Mouse (Mus musculus): ENCODE data around the gene Ednrb.
"Not testable (repeated sequence)": the region's sequence is repeated elsewhere in the genome, so short reads cannot be mapped to it uniquely, and the experiment has no call there.

Ednrb gene

DNA sequence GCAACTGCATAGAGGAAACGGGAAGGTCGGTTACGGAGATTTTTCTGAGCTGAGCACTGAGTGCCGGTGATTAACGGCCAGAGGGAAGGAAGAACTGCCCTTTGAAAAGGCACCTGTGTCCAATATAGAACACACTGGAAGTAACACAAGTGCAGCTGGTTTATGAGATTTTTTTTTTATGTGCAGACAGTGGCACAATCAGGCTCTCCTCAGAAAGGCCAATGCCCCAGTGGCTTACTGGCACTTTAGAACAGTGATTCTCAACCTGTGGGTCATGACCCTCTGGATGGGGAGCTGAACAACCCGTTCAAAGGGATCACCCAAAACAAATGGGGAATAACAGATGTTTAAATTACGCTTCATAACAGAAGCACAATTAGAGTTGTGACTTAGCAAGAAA is 20.7 kb downstream of the Ednrb start:
- DNase-seq (ENCODE audit: low spot score in 2 of 2) = no peak

DNA sequence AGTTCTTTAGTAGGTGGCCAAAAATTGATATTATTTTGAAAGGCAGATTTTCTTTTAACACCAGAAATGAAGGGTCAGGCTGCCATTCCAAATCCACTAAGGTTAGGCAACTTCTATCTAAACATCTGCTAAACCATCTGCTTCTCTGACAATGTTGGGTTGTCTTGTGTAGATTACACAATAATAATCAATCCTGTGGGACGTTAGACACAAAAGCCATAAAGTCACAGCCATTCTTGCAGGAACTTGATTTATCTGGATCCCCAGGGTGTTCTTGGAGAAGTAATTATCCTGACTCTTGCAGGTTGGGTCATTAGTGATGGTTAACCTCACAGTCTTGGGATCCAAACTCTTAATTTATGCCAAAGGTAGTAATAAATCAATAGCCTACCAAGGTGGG is 21.6 kb downstream of the Ednrb start:
- no peak for DNase-seq (ENCODE audit: low spot score in 2 of 2)

DNA sequence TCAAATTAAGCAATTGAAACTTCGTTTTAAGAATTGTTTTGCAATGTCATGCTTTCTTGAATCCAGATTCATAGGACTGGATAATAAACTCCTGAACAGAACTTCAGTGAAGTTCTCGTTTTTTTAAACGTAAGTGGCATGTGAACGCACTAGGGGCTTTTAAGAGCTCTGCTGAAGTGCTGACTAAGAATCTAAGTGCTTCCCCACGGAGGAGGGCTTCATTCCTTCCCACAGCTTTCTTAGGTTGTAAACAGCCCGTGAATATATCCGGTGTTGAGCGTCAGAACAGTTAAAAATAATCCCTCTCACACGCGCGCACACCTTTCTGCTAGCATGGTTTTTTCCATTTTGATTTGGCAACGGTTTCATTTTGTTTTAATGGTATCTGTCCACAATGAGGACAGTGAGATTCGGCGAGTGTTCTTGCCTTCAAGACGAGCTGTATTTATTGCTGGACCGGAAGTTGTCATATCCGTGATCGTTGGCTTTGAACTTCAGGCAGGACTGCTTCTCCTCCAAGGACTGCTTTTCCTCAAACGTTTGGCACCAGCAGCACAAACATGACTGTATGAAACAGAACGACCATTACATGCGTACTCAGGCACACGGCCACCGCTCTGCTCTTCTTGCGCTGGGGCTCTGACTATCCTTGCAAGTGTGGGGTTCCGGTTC is 27.4 kb downstream of the Ednrb start:
- DNase-seq (ENCODE audit: low spot score in 2 of 2) = no peak

GRCm38 (mm10) chr14:103815542-103815941 is 28.7 kb downstream of the Ednrb start:
- DNase-seq (ENCODE audit: low spot score in 2 of 2) = no peak

GRCm38 (mm10) chr14:103814015-103814691 is 30.0 kb downstream of the Ednrb start:
- no peak for DNase-seq (ENCODE audit: low spot score in 2 of 2)

- no peak for DNase-seq (ENCODE audit: low spot score in 2 of 2)
Measured at GRCm38 (mm10) chr14:103813246-103813645, 31.0 kb downstream of the Ednrb start.

- no peak for DNase-seq (ENCODE audit: low spot score in 2 of 2)
Measured at GRCm38 (mm10) chr14:103811291-103811690, 32.9 kb downstream of the Ednrb start.

- no peak for DNase-seq (ENCODE audit: low spot score in 2 of 2)
Measured at GRCm38 (mm10) chr14:103803907-103804659, 40.1 kb downstream of the Ednrb start.

- DNase-seq (ENCODE audit: low spot score in 2 of 2) = no peak
Measured at GRCm38 (mm10) chr14:103797123-103797522, 47.1 kb downstream of the Ednrb start.

DNA sequence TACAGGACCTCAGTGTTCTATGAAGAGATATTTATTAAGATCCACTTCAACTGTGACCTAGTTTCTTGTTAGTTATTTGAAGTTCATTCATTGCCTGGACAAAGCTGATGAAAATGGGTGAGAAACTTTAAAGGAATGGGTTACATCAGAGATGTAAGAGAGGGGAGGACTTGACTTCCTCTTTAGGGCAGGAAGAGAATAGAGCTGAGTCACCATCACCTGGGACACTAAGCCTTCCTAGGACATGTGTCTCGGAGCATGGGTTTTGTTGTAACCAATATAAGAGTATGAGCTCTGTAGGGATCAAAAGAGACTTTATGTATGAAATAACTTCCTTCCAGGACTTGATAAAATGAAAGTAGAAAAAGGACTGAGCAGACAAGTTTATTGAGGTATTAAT is 48.6 kb downstream of the Ednrb start:
- DNase-seq (ENCODE audit: low spot score in 2 of 2) = no peak

- no peak for DNase-seq (ENCODE audit: low spot score in 2 of 2)
Measured at GRCm38 (mm10) chr14:103793409-103793808, 50.8 kb downstream of the Ednrb start.

GRCm38 (mm10) chr14:103792726-103793125 is 51.5 kb downstream of the Ednrb start:
- DNase-seq (ENCODE audit: low spot score in 2 of 2) = no peak

DNA sequence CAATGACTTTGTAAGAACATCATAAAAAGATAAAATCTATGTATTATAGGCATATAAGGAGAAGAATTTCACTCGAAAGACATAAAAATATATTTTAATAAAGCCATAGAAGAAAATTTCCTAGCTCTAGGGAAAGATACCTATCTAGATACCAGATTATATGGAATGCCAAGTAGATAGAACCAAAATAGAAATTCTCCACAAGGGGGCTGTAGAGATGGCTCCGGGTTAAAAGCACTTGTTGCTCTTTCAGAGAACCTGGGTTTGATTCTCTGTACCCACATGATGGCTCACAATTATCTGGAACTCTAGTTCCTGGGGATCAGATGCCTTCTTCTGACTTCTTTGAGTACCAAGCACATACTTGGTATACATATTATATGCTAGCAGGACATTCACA is 56.7 kb downstream of the Ednrb start:
- DNase-seq (ENCODE audit: low spot score in 2 of 2) = no peak

DNA sequence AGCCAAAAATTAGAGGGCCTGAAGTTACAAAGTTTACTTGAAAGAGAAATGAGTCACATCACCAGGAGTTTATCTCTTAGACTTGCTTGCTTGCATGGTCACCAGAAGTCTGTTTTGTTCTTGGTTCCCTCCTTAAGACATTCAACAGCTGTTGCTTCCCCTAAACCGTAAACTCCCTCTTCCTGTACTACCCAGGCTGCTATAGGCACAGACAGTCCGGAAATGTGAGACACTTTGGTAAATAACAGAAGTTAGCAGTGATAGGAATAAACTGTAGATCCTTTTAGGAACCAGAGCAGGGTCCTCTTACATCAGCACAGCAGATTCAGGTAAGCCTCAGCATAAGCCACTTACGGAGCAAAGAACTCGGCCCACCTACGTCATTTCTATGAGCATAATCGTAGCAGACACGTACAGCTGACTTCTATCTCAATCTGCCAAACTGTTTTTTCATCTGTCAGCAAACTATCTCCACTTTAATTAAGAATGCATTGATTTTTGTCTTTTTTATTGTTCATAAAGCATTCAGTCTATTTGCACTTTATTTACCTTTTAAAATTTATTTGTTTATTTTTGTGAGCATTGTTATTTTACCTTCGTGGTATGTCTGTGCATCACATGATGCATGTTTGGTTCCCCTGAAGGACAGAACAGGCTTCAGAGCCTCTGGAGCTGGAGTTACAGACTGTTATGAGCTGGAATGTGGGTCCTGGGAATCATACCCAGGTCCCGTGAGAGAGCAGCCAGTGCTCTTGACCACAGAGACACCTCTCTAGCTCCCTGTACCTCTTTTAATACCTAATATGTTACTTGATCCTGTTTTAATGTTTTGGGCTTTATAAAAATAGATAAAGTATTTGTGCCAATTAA is 58.9 kb downstream of the Ednrb start:
- DNase-seq (ENCODE audit: low spot score in 2 of 2) = no peak

DNA sequence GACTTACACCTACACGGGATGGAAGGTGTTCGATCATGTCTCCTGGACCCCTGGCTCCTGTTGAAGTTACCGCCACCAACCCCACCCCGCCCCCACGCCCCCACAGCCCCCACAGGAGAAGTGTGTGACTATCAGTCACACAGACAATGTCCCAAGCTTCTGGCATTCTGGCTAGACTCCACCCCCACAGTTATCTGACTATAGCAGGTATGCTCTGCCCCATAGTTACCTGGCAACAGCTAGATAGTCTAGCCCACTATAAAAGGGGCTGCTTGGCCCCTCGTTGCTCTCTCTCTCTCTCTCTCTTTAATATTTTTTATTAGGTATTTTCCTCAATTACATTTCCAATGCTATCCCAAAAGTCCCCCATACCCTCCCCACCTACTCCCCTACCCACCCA is 63.9 kb downstream of the Ednrb start:
- DNase-seq (ENCODE audit: low spot score in 2 of 2) = not testable (repeated sequence)

GRCm38 (mm10) chr14:103779276-103779675 is 64.9 kb downstream of the Ednrb start:
- DNase-seq (ENCODE audit: low spot score in 2 of 2) = no peak

- DNase-seq (ENCODE audit: low spot score in 2 of 2) = no peak
Measured at GRCm38 (mm10) chr14:103778533-103779151, 65.6 kb downstream of the Ednrb start.

DNA sequence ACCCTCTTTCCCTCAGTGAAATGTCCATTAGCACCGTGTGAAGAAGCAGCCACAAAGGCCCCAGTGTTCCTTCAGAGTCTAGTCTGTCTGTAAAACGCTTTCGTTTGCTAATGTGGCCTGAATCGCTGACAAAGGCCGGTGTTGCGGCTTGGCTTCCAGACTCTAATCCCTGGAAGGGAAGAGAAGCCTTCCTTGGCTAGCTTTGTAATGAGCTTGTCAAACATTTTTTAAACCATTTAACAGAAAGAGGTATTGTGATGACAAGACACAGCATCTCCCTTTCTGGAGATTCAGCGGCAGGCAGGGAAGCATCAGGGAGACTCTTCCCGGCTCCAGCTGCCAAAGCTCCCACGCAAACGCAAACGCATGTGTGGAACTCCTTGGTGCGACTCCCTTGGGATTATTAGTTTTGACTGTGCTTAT is 66.2 kb downstream of the Ednrb start:
- no peak for DNase-seq (ENCODE audit: low spot score in 2 of 2)

- no peak for DNase-seq (ENCODE audit: low spot score in 2 of 2)
Measured at GRCm38 (mm10) chr14:103777386-103777785, 66.8 kb downstream of the Ednrb start.

GRCm38 (mm10) chr14:103769319-103770245 is 74.6 kb downstream of the Ednrb start:
- no peak for DNase-seq (ENCODE audit: low spot score in 2 of 2)
